Mouse (Mus musculus): Measurements from ENCODE around the gene Dynlt1c. TPM values are rescaled to one million over a fixed set of nuclear protein-coding genes. Genes with fewer than 3 reads are reported as not detected.
"Not testable (repeated sequence)": the region's sequence is repeated elsewhere in the genome, so short reads cannot be mapped to it uniquely, and the experiment has no call there.

The Dynlt1c gene
- polyA plus RNA-seq, 2 experiments = 29.3 to 50.2 TPM

DNA sequence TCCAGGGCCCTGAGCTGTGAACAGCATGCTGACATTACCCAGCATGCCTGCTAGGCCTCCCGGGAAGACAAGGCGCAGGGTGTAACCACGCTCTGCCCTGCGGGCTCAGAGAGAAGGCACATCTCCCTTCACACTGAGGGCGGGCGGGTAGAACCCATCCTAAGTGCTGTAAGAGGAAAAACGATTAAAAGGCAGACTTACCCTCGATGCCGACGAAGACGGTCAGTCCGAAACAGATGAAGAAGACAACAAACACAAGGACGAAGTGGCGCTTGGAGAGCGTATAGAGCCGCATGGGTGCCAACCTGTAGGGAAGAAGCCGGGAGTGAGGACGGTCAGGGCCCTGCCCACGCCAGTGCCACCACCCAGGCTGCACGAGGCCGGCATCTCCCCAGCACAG, 38.0 kb downstream of the Dynlt1c start:
- not testable (repeated sequence) for H3K9me3 ChIP-seq (ENCODE audit: control insufficient read depth, low read length); H3K27me3 ChIP-seq (ENCODE audit: control insufficient read depth, insufficient read depth, low read length); DNase-seq (ENCODE audit: low spot score); ATAC-seq (ENCODE audit: low FRiP score, low read depth); H3K4me3 ChIP-seq (replicated peaks; ENCODE audit: low read length); H3K9ac ChIP-seq (ENCODE audit: low read depth, low read length, severe bottlenecking); H3K4me2 ChIP-seq (replicated peaks; ENCODE audit: low read depth, low read length, severe bottlenecking); H3K4me1 ChIP-seq (ENCODE audit: control insufficient read depth, insufficient read depth, low read length); H3K36me3 ChIP-seq (ENCODE audit: control insufficient read depth, insufficient read depth, low read length); H3K27ac ChIP-seq (replicated peaks; ENCODE audit: low read depth, low read length)
- WGBS = 95% methylated on average over 14 of the region's 21 CpGs

- not testable (repeated sequence) for H3K9ac ChIP-seq (ENCODE audit: low read depth, low read length, severe bottlenecking); H3K36me3 ChIP-seq (ENCODE audit: control insufficient read depth, insufficient read depth, low read length); H3K4me3 ChIP-seq (replicated peaks; ENCODE audit: low read length); H3K9me3 ChIP-seq (ENCODE audit: control insufficient read depth, low read length); H3K27ac ChIP-seq (replicated peaks; ENCODE audit: low read depth, low read length); H3K27me3 ChIP-seq (ENCODE audit: control insufficient read depth, insufficient read depth, low read length); DNase-seq (ENCODE audit: low spot score); H3K4me1 ChIP-seq (ENCODE audit: control insufficient read depth, insufficient read depth, low read length); H3K4me2 ChIP-seq (replicated peaks; ENCODE audit: low read depth, low read length, severe bottlenecking); ATAC-seq (ENCODE audit: low FRiP score, low read depth)
- WGBS = 94% methylated on average over 9 of the region's 10 CpGs
These were observed 38.7 kb downstream of the Dynlt1c start for GRCm38 (mm10) chr17:6640044-6640637.

DNA sequence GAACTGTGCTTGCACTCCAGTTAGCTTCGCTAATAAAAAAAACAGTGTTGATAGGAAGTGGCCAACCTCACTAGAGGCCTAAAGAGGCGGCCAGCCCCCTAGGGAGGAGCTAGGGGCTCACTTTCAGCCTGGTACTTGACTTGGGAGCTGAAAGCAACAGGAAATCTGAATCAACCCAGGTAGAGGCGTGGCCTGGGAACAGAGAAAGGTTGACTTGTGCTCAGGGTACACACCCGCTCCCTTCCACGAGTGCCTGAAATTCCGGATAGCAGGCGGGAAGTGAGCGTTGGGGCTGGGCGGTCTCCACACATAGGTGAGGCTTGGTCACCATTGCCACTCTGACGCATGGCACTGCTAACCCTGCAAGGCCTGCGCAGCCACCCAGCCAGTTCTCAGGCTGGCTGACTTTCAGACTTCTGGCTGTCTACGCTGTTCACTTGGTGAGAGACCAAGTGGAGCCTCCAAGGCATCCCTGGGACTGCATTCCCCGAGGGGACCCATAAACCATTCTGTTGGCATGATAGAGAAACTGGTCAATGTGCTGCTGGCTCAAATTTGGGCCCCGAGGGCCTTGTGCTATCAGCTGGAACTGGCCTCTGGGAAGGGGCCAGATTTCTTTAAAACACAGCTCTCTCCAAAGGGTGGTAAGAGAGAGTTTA, 39.4 kb downstream of the Dynlt1c start:
- H3K4me1 ChIP-seq (ENCODE audit: control insufficient read depth, insufficient read depth, low read length); H3K9ac ChIP-seq (ENCODE audit: low read depth, low read length, severe bottlenecking); H3K4me2 ChIP-seq (replicated peaks; ENCODE audit: low read depth, low read length, severe bottlenecking); H3K27me3 ChIP-seq (ENCODE audit: control insufficient read depth, insufficient read depth, low read length); ATAC-seq (ENCODE audit: low FRiP score, low read depth); H3K27ac ChIP-seq (replicated peaks; ENCODE audit: low read depth, low read length); H3K9me3 ChIP-seq (ENCODE audit: control insufficient read depth, low read length); H3K36me3 ChIP-seq (ENCODE audit: control insufficient read depth, insufficient read depth, low read length); DNase-seq (ENCODE audit: low spot score); H3K4me3 ChIP-seq (replicated peaks; ENCODE audit: low read length): not testable (repeated sequence)
- WGBS = 76% methylated on average over 14 of the region's 14 CpGs

DNA sequence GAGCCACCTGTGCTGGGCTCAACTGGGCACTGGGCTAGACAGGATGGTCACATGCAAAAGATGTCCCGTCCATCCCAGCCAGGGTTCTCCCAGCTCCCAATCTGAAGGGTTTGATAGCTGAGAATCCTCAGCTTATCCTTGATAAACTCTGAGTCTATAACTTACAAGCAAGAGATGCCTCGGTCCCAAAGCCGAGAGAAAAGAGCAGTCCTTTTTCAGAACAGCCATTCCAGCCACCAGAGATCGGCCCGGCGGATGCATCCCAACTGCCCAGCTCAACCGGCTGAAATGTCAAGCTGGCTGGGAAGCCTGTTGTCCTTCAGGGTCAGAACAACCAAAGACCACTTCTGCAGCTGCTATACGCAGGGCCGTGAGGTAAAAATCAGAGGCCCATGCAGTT, 42.7 kb downstream of the Dynlt1c start:
- not testable (repeated sequence) for H3K27ac ChIP-seq (replicated peaks; ENCODE audit: low read depth, low read length); H3K4me1 ChIP-seq (ENCODE audit: control insufficient read depth, insufficient read depth, low read length); H3K4me3 ChIP-seq (replicated peaks; ENCODE audit: low read length); H3K9me3 ChIP-seq (ENCODE audit: control insufficient read depth, low read length); H3K27me3 ChIP-seq (ENCODE audit: control insufficient read depth, insufficient read depth, low read length); H3K36me3 ChIP-seq (ENCODE audit: control insufficient read depth, insufficient read depth, low read length); H3K4me2 ChIP-seq (replicated peaks; ENCODE audit: low read depth, low read length, severe bottlenecking); DNase-seq (ENCODE audit: low spot score); H3K9ac ChIP-seq (ENCODE audit: low read depth, low read length, severe bottlenecking); ATAC-seq (ENCODE audit: low FRiP score, low read depth)
- WGBS = 93% methylated on average over 5 of the region's 9 CpGs

GRCm38 (mm10) chr17:6644673-6645072, 43.2 kb downstream of the Dynlt1c start:
- H3K27me3 ChIP-seq (ENCODE audit: control insufficient read depth, insufficient read depth, low read length); DNase-seq (ENCODE audit: low spot score); H3K9ac ChIP-seq (ENCODE audit: low read depth, low read length, severe bottlenecking); H3K36me3 ChIP-seq (ENCODE audit: control insufficient read depth, insufficient read depth, low read length); H3K4me3 ChIP-seq (replicated peaks; ENCODE audit: low read length); H3K27ac ChIP-seq (replicated peaks; ENCODE audit: low read depth, low read length); ATAC-seq (ENCODE audit: low FRiP score, low read depth); H3K4me1 ChIP-seq (ENCODE audit: control insufficient read depth, insufficient read depth, low read length); H3K9me3 ChIP-seq (ENCODE audit: control insufficient read depth, low read length); H3K4me2 ChIP-seq (replicated peaks; ENCODE audit: low read depth, low read length, severe bottlenecking): not testable (repeated sequence)
- 87% methylated on average over 4 of the region's 4 CpGs for WGBS

DNA sequence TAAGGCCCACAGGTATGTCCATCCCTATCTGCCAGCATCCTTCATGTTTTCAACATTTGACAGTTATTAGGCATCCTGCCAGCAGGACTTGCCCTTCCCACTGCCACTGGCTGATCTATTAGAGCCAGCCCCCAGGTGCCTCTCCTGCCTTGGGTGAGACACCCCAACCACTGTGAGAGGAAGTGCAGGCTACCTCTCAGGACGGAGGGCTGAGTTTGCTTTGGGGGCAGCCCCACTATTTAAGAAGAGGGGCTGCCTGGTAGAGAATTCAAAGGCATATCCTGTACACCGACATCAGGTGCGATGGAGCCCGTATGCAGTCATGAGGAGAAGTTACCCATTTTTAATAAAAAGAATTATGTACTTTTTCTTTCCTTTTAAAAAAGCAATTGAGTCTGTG, 44.2 kb downstream of the Dynlt1c start:
- not testable (repeated sequence) for H3K4me2 ChIP-seq (replicated peaks; ENCODE audit: low read depth, low read length, severe bottlenecking); H3K36me3 ChIP-seq (ENCODE audit: control insufficient read depth, insufficient read depth, low read length); ATAC-seq (ENCODE audit: low FRiP score, low read depth); H3K27me3 ChIP-seq (ENCODE audit: control insufficient read depth, insufficient read depth, low read length); H3K4me3 ChIP-seq (replicated peaks; ENCODE audit: low read length); H3K9me3 ChIP-seq (ENCODE audit: control insufficient read depth, low read length); H3K27ac ChIP-seq (replicated peaks; ENCODE audit: low read depth, low read length); DNase-seq (ENCODE audit: low spot score); H3K4me1 ChIP-seq (ENCODE audit: control insufficient read depth, insufficient read depth, low read length); H3K9ac ChIP-seq (ENCODE audit: low read depth, low read length, severe bottlenecking)
- 55% methylated on average over 1 of the region's 4 CpGs for WGBS

DNA sequence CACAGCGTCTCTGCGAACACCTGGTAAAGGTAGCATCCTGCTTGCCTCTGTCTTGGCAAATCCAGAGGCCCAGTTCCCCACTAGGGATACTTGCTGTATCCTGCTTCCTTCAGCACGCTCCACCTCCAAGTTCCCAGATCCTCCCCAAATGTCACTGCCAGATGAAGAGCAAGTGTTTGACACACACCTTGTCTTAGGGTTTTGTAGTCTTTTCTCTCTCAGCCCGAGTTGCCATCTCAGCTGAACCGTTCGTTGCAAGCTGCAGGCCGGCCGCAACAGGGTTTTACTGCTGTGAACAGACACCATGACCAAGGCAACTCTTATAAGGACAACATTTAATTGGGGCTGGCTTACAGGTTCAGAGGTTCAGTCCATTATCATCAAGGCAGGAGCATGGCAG, 45.4 kb downstream of the Dynlt1c start:
- DNase-seq (ENCODE audit: low spot score); H3K4me1 ChIP-seq (ENCODE audit: control insufficient read depth, insufficient read depth, low read length); H3K4me2 ChIP-seq (replicated peaks; ENCODE audit: low read depth, low read length, severe bottlenecking); H3K9ac ChIP-seq (ENCODE audit: low read depth, low read length, severe bottlenecking); H3K27ac ChIP-seq (replicated peaks; ENCODE audit: low read depth, low read length); H3K27me3 ChIP-seq (ENCODE audit: control insufficient read depth, insufficient read depth, low read length); H3K4me3 ChIP-seq (replicated peaks; ENCODE audit: low read length); H3K9me3 ChIP-seq (ENCODE audit: control insufficient read depth, low read length); H3K36me3 ChIP-seq (ENCODE audit: control insufficient read depth, insufficient read depth, low read length); ATAC-seq (ENCODE audit: low FRiP score, low read depth): not testable (repeated sequence)
- WGBS = 94% methylated on average over 4 of the region's 8 CpGs

GRCm38 (mm10) chr17:6647452-6647851, 46.0 kb downstream of the Dynlt1c start:
- WGBS = 96% methylated on average over 3 of the region's 3 CpGs

More at GRCm38 (mm10) chr17:6647452-6647851, 46.0 kb downstream of the Dynlt1c start:
- not testable (repeated sequence) for H3K36me3 ChIP-seq (ENCODE audit: control insufficient read depth, insufficient read depth, low read length); H3K9ac ChIP-seq (ENCODE audit: low read depth, low read length, severe bottlenecking); ATAC-seq (ENCODE audit: low FRiP score, low read depth); H3K27ac ChIP-seq (replicated peaks; ENCODE audit: low read depth, low read length); H3K27me3 ChIP-seq (ENCODE audit: control insufficient read depth, insufficient read depth, low read length); H3K4me3 ChIP-seq (replicated peaks; ENCODE audit: low read length); H3K4me1 ChIP-seq (ENCODE audit: control insufficient read depth, insufficient read depth, low read length); H3K4me2 ChIP-seq (replicated peaks; ENCODE audit: low read depth, low read length, severe bottlenecking); H3K9me3 ChIP-seq (ENCODE audit: control insufficient read depth, low read length); DNase-seq (ENCODE audit: low spot score)
